Mouse (Mus musculus): ENCODE measurements at regions not wholly inside any gene's neighbourhood (a gene's known extent, or its start where the extent isn't known, plus 50 kb on each side); places are given as distances from the start of the nearest gene placed in this dataset.

DNA sequence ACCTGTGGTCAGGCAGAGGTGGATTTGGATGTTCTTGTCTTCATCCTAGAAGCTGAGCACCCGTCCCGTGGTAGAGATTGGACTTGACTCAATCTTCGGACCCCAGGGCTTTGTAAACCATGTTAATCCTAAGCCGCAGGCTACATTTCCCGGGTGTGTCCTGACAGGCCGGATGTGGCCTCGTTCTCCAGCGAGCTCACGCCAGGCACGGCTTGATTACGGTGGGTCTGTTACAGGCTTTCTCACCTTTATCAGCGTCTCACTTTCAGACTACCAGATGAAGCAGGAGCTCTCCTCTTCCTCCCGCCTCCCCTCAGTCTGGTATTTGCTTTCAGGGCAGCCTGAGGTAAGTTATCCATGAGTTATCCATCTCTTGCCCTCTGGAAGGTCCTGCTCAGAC is 156.4 kb upstream of the Six2 start:
- TF ChIP-seq EP300 (IDR thresholded peaks at IDR 0.05; ENCODE audit: low read depth) (no peak), CTCF (IDR thresholded peaks at IDR 0.05; ENCODE audit: low read depth) (no peak)
